Mouse (Mus musculus) retina, adult 2 months (tissue): ENCODE results near the gene Atxn7l3.
A peak's percentile ranks its signal among the peaks of the same experiment; 100 is the strongest.

Source experiments
- DNase-seq: peaks from one replicate; pipeline ENCODE4 v3.0.0-alpha.2; 2012; ENCODE audit warnings: low read depth, low spot score

The Atxn7l3 gene

DNA sequence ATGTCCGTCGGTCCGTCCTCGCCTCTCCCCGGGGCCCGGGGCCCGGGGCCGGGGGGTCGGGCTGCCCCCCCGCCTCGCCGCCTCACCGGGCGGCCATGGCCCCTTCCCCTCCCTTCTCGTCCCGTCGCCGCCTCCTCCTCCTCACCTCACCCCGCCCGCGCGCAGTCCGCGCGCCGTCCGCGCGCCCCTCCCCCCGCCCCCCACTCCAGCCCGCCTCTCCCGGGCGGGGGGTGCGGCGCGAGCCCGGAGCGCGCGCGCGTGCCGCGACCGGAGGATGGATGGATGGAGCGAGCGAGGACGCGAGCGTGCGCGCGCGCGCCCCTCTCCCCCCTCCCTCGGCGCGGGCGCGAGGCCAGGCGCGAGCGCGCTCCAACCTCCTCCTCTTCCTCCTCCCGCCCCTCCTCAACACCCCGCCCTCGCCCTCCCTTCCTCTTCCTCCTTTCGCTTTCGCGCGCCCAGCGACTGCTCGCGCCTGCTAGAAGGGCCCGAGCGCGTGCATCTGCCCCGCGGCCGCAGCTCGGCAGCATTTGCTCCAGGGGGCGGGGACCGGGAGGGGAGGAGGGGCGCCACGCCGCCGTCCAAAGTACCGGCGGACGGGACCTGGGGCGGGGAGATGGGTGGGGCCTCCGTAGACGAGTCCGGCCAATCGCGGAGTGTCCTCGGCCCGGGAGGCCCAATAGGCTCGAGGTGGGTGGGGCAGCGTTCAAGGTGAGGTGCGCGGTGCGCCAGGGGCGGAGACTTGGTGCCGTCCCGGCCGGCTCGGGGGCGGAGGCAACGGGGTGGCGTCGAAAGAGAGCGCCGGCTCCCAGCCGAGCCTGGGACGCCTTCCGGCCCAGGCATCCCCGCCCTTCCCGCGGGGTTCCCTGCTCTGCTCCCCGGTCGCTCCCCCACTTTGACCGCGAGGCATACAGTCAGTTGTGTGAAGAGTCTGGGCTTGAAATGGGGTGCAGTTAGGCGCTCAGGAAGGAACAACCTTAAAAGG lies at the start of gene Atxn7l3:
Gene Atxn7l3, minus strand, starts transcription at position 141 of the 982 bp plus-strand sequence.
- peak; percentile 89 for DNase-seq

DNA sequence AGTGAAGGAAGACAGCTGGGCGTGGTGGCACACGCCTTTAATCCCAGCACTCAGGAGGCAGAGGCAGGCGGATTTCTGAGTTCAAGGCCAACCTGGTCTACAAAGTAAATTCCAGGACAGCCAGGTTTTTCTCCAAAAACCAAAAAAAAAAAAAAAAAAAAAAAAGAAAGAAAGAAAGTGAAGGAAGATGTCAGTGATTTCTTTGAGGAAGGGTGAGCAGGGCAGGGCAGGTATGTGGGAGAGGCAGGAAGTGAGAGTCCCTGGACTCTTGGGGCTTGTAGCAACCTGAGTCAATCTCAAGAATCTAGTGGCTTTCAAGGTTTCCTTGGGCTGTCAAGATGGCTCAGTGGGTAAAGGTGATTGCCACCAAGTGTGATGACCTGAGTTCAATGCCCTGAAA lies 48.0 kb upstream of the Atxn7l3 start:
- no peak for DNase-seq

GRCm38 (mm10) chr11:102342742-102343141 lies 46.3 kb upstream of the Atxn7l3 start:
- no peak for DNase-seq

DNA sequence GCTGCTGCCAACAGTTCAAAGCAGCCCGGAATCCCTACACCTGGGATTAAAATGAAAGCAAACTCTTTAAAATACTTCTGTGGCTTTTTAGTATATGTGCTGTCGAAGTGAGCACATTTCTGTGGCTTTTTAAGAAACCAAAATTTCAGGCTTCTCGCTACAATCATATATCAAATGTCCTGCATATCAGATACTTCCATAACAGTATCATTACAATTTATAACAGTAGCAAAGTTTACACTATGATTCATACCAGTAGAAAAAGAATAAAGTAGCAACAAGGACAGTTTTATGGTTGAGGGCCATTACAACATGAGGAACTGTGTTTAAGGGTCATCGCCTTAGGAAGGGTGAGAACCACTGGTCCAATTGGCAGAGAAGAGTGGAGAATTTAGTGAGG lies 44.7 kb upstream of the Atxn7l3 start:
- no peak for DNase-seq

DNA sequence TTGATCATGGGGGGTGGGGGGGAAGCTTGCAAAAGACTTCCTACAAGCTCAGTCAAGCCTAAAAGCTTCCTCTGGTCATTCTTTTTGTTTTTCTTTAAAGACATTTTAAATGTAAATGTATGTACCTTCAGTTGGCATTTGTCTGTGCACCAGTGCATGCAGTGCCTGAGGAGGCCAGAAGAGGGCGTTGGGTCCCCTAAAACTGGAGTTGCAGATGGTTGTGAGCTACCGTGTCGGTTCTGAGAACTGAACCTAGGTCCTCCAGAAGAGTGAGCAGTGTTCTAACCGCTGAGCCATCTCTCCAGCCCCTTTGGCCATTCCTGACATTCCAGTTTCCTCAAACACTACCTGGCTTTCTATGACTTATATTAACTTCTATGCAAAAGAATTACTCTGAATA lies 43.2 kb upstream of the Atxn7l3 start:
- DNase-seq = no peak

DNA sequence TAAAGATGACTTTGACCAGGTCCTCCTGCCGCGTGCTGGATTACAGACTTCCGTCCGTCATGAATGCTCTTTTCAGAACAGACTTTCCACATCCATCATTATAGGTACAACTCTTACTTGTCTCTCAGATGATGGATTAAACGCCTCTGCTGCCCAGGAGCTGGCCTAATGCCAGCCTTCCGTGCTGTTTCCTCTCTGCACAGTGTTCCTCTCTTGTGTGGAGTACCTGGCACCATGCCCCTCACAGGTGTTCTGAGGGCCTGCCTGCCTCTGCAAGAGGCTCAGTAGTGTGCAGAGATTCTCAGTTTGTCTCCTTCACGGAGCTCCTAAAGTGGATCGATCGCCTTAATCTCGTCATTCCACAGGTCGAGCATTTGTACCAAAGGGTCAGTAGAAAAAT lies 42.8 kb upstream of the Atxn7l3 start:
- no peak for DNase-seq

GRCm38 (mm10) chr11:102338561-102338960 lies 42.1 kb upstream of the Atxn7l3 start:
- DNase-seq = no peak

DNA sequence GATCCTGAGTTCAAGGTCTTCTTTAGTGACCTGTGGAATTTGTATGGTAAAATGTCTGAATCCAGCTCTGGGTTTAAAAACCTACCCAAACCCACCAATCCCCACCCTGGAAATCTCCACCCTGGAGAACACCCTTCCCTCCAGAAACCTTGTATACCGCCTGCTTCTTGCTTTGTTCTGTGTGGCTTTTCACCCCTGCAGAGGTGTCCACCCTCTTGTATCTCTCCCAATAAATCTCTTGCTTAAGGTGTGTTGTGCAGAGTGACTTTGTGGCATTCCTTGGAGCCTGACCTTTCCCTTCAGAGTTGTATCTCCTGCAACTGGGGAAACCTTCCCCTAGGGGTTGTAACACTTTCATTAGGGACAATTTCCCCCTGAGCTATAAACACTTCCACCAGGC lies 41.5 kb upstream of the Atxn7l3 start:
- DNase-seq = no peak

DNA sequence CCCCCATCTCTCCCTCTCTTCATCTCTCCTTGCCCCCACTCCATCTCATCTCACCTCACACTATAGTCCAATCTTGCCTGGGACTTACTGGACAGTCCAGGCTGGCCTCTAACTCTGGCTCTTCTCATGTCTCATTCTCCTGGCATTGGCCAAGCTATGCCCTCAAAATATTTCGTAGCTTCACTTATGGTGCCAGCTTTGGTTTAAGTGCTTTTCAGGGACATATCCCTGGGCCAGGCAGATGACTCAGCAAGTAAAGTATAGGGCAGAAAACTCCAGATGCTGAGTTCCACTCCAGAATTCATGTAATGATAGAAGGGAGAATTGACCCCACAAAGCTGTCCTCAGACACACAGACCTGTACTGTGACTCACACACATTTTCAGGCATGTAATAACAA lies 39.8 kb upstream of the Atxn7l3 start:
- DNase-seq = no peak

DNA sequence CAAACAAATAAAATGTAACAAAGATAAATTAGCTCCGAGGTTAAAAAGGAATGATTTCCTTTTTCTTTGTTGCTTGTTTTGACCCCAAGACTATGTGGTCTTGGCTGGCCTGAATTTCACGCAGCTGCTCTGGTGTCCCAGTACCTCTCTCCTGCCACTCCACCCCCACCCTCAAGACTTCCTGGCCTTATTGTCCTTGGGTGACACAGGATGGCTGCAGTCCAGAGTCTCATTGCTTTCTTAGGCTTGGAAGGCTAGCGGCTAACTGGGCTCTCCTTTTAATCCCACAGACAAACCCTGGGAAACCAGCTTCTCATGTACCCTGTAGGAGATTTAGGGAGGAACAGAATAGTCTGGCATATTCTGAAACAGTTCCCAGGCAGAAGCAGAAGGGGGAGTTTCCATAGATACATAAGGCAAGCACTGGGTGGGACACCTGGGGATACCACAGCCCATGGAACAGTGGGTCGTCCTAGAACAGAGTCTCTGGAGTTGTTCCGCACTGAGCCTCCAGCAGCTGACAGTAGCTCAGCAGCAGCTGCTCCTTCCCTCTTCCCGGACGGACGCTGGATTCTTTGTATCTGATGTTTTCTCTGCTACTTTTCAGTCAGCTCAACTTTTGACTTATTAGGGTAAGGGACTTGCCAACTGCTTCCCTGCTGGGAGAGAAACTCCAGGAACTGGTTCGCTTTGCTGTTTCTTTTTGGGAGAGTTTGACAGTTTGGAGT lies 38.7 kb upstream of the Atxn7l3 start:
- no peak for DNase-seq

- DNase-seq = no peak
Observed at GRCm38 (mm10) chr11:102334010-102334409, 37.6 kb upstream of the Atxn7l3 start.

GRCm38 (mm10) chr11:102333061-102333460 lies 36.6 kb upstream of the Atxn7l3 start:
- no peak for DNase-seq

DNA sequence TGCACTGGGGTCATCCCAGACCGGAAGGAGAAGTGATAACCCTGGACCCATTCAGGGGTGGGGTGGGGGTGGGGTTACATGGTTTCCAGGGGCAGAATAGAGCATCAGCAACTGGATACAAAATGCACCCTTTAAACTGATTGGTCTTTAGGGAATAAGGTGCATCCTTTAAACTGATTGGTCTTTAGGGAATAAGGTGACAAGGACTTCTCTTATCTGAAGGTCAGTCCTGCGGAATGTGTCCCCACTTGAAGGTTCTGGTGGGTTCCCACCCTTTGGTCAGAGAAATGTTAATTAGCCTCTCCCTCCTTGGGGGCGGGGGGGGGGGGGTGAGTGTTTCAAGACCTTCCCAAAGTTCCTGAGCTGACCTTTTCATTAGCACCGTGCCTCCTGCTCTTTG lies 35.4 kb upstream of the Atxn7l3 start:
- no peak for DNase-seq

DNA sequence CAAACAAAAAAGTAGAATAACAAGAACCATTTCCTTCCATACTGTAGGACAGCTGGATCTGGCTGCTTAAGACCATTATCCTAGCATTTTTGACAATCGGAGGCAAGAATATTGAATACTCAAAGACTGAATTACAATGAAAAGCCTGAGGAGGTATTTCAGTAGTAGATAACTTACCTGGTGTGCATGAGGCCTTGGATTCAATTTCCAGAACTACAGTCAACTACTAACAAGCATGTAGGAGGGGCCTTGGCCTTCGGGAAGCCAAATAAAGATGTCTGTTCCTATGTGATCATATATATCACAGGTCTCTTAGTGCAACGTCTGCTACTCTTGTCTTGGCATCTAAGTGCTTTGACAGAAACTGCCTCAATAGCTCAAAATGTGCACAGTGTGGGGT lies 33.6 kb upstream of the Atxn7l3 start:
- DNase-seq = no peak

DNA sequence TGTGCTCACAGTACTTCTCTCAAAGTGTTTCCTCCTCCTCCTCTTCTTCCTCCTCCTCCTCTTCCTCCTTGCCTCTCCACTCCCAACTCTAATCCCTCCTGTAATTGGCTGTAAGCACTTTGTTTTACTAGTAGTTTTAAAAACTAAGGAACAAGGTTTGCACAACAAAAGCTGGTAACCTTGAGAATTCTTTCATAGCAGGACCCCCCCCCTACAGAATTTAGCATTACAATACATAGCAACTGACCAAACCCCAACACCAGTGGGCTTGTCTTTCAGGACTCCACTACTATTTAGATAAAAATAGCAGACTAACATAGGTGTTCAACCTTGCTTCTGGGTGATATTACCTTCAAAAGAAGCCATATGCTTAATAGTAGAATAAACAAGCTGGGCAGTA lies 33.1 kb upstream of the Atxn7l3 start:
- no peak for DNase-seq

DNA sequence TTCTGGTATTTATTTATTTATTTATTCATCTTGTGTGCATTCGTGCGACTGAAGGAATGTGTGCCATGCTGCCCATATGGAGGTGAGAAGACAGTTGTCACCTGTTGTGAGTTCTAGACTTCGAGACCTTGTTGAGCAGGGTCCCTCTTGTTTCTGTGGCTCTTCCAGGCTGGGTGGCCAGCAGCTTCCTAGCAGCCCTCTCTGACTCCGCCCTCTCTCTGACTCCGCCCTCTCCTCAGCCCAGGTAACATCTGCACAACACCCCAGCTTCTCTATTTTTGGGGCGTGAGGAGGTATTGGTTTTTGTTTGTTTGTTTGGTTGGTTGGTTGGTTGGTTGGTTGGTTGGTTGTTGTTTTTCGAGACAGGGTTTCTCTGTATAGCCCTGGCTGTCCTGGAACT lies 31.4 kb upstream of the Atxn7l3 start:
- DNase-seq = no peak

GRCm38 (mm10) chr11:102327250-102327649 lies 30.8 kb upstream of the Atxn7l3 start:
- no peak for DNase-seq

DNA sequence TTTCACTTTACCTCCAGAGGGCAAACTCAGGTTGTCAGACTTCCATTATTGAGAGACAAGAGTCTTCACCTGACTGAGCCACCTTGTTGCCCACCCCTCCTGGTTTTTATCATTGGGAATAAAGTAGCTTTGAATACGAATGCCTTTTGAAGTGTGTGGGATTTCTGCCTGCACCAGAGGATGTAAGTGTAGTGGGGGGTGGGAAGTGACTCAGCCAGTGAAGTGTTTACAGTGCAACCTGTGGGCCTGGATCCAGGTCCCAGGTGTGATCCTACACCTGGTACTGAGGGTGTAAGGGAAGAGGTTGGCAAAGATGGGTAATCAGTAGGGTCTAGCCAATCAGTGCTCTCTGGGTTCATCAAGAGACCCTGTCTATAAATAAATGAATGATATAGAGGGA lies 27.1 kb upstream of the Atxn7l3 start:
- DNase-seq = no peak

DNA sequence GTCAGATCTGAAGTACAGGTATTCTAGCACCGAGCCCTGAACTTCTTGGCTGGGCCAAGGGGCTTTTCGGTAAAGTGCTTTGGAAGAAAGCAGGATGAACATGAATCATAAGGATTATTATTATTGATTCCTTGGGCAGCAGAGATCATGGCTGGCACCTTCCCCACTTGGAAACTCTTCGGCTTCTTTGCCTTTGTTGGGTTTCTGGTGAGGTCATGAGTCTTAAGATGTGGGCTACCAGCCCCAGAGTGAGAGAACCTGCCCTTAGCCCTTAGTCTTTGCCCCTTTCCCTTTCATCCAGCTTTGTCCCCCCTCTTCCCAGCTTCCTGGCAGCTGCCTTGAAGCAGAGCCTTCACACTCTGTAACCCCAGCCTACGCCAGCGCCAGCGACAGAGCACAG lies 25.5 kb upstream of the Atxn7l3 start:
- no peak for DNase-seq

DNA sequence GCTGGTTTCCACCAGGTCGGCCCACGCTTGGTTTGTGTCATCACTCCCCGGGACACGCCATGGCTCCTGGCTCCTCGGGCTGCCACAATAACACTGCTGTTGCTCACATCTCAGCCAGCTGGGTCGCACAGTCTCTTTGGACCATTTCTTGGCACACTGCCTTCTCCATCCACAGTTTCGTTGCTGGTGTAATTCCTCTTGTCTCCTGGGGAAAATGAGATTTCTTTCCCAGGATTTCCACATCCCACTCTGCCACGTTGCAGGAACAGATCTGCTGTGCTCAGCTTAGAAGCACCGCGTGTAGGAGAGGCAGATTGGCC lies 24.2 kb upstream of the Atxn7l3 start:
- no peak for DNase-seq

GRCm38 (mm10) chr11:102319941-102320685 lies 23.7 kb upstream of the Atxn7l3 start:
- peak; percentile 61 for DNase-seq

DNA sequence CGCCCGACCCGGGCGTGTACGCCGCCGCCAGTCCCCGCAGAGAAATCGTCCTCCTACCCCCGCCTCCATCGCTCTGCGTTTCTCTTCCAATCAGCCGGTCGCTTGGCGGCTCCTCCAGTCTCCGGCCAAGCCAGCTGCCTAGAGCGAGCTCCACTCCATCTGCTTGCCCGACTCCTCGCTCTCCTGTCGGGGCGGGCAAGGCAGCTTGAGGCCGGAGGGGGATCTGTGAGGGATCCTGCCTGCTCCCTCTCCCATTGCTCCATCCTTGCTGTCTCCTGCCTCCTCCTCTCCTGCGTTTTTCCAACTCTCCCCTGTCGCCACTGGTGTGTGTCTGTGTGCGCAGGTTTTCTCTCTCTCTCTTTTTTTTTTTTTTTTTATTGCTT lies 23.0 kb upstream of the Atxn7l3 start, which contains the start of gene Ubtf:
Gene Ubtf, minus strand, starts transcription at position 333 of the 383 bp plus-strand sequence.
- peak; percentile 69 for DNase-seq
